Mouse (Mus musculus): ENCODE measurements around the gene Rpl35. TPM values are rescaled to one million over a fixed set of nuclear protein-coding genes. Genes with fewer than 3 reads are reported as not detected.
A peak's percentile ranks its signal among the peaks of the same experiment; 100 is the strongest.
"Not testable (repeated sequence)": the region's sequence is repeated elsewhere in the genome, so short reads cannot be mapped to it uniquely, and the experiment has no call there.

Gene Rpl35
- total and polyA plus RNA-seq, 2 experiments from 2014 or later = 110 to 596 TPM

GRCm38 (mm10) chr2:39012768-39013279 lies 7.4 kb upstream of the Rpl35 start:
- no peak for TF ChIP-seq CTCF (IDR thresholded peaks at IDR 0.05)
- peaks cover 7% of the 10 kb centered on the region for H3K4me1 ChIP-seq (ENCODE audit: insufficient read depth, low read length)
- WGBS = 82% methylated on average over 7 of the region's 7 CpGs
- peaks cover 36% of the 10 kb centered on the region for H3K36me3 ChIP-seq (ENCODE audit: insufficient read depth, low read length)
- no peaks in the 10 kb centered on the region for H3K9me3 ChIP-seq (ENCODE audit: low read length)
- no peak for DNase-seq (ENCODE audit: low spot score)
- H3K4me2 ChIP-seq (ENCODE audit: low read depth, low read length, poor library complexity, severe bottlenecking) = no peak overlapping the region
- ATAC-seq (ENCODE audit: low FRiP score) = no peak
- H3K27ac ChIP-seq (ENCODE audit: low read depth, low read length) = no peak overlapping the region
- H3K27me3 ChIP-seq (ENCODE audit: insufficient read depth, low read length) = no peaks in the 10 kb centered on the region
- H3K9ac ChIP-seq (replicated peaks; ENCODE audit: low read length, poor library complexity, severe bottlenecking) = no peak overlapping the region
- H3K4me3 ChIP-seq (ENCODE audit: low read depth, low read length) = no peak overlapping the region

GRCm38 (mm10) chr2:39011971-39012370 lies 6.5 kb upstream of the Rpl35 start:
- Histone ChIP-seq H3K4me2 (ENCODE audit: low read depth, low read length, poor library complexity, severe bottlenecking) (no peak overlapping the region), H3K9ac (replicated peaks; ENCODE audit: low read length, poor library complexity, severe bottlenecking) (no peak overlapping the region), H3K4me3 (ENCODE audit: low read depth, low read length) (no peak overlapping the region), H3K27me3 (ENCODE audit: insufficient read depth, low read length) (no peaks in the 10 kb centered on the region), H3K9me3 (ENCODE audit: low read length) (no peaks in the 10 kb centered on the region), H3K27ac (ENCODE audit: low read depth, low read length) (no peak overlapping the region), H3K36me3 (ENCODE audit: insufficient read depth, low read length) (peaks cover 36% of the 10 kb centered on the region), H3K4me1 (ENCODE audit: insufficient read depth, low read length) (peaks cover 11% of the 10 kb centered on the region)
- DNase-seq (ENCODE audit: low spot score) = no peak
- WGBS = 91% methylated on average over 3 of the region's 3 CpGs
- TF ChIP-seq CTCF (IDR thresholded peaks at IDR 0.05) = no peak
- no peak for ATAC-seq (ENCODE audit: low FRiP score)

- no peak overlapping the region for H3K4me2 ChIP-seq (ENCODE audit: low read depth, low read length, poor library complexity, severe bottlenecking)
- ATAC-seq (ENCODE audit: low FRiP score) (no peak), DNase-seq (ENCODE audit: low spot score) (peak; percentile 21)
- no peaks in the 10 kb centered on the region for H3K9me3 ChIP-seq (ENCODE audit: low read length)
- 0 out of 2 replicates have a peak overlapping the region, but pooled peaks have one; percentile 18 for H3K27ac ChIP-seq (ENCODE audit: low read depth, low read length)
- no peak for TF ChIP-seq CTCF (IDR thresholded peaks at IDR 0.05)
- no peaks in the 10 kb centered on the region for H3K27me3 ChIP-seq (ENCODE audit: insufficient read depth, low read length)
- H3K4me3 ChIP-seq (ENCODE audit: low read depth, low read length) = no peak overlapping the region
- H3K9ac ChIP-seq (replicated peaks; ENCODE audit: low read length, poor library complexity, severe bottlenecking) = 0 out of 2 replicates have a peak overlapping the region, but pooled peaks have one; percentile 14
- H3K4me1 ChIP-seq (ENCODE audit: insufficient read depth, low read length) = peaks cover 11% of the 10 kb centered on the region
- peaks cover 30% of the 10 kb centered on the region for H3K36me3 ChIP-seq (ENCODE audit: insufficient read depth, low read length)
Observed at GRCm38 (mm10) chr2:39011264-39011663, 5.8 kb upstream of the Rpl35 start.

GRCm38 (mm10) chr2:39010144-39010543 lies 4.7 kb upstream of the Rpl35 start:
- H3K4me3 ChIP-seq (ENCODE audit: low read depth, low read length); H3K27ac ChIP-seq (ENCODE audit: low read depth, low read length); H3K4me2 ChIP-seq (ENCODE audit: low read depth, low read length, poor library complexity, severe bottlenecking); DNase-seq (ENCODE audit: low spot score); ATAC-seq (ENCODE audit: low FRiP score); H3K9ac ChIP-seq (replicated peaks; ENCODE audit: low read length, poor library complexity, severe bottlenecking); H3K9me3 ChIP-seq (ENCODE audit: low read length); H3K27me3 ChIP-seq (ENCODE audit: insufficient read depth, low read length): not testable (repeated sequence)
- 92% methylated on average over 5 of the region's 5 CpGs for WGBS
- Histone ChIP-seq H3K36me3 (ENCODE audit: insufficient read depth, low read length) (peaks cover 21% of the 10 kb centered on the region), H3K4me1 (ENCODE audit: insufficient read depth, low read length) (peaks cover 15% of the 10 kb centered on the region)

- DNase-seq (ENCODE audit: low spot score) = no peak
- peak overlapping the region; percentile 91 for H3K27ac ChIP-seq (ENCODE audit: low read depth, low read length)
- WGBS = 38% methylated on average over 3 of the region's 3 CpGs
Observed at GRCm38 (mm10) chr2:39008954-39009365, 3.5 kb upstream of the Rpl35 start.

GRCm38 (mm10) chr2:39008350-39008851 lies 3.0 kb upstream of the Rpl35 start:
- ATAC-seq (ENCODE audit: low FRiP score) (peak; percentile 47), DNase-seq (ENCODE audit: low spot score) (peak; percentile 15)
- TF ChIP-seq CTCF (IDR thresholded peaks at IDR 0.05) = no peak
- peak overlapping the region; percentile 91 for H3K27ac ChIP-seq (ENCODE audit: low read depth, low read length)
- H3K9ac ChIP-seq (replicated peaks; ENCODE audit: low read length, poor library complexity, severe bottlenecking) = peak overlapping the region; percentile 91
- H3K4me3 ChIP-seq (ENCODE audit: low read depth, low read length) = peak overlapping the region; percentile 76
- peak overlapping the region; percentile 91 for H3K4me2 ChIP-seq (ENCODE audit: low read depth, low read length, poor library complexity, severe bottlenecking)
- H3K27me3 ChIP-seq (ENCODE audit: insufficient read depth, low read length) = no peaks in the 10 kb centered on the region
- H3K9me3 ChIP-seq (ENCODE audit: low read length) = no peaks in the 10 kb centered on the region
- 1% methylated on average over 25 of the region's 25 CpGs for WGBS
- peaks cover 15% of the 10 kb centered on the region for H3K4me1 ChIP-seq (ENCODE audit: insufficient read depth, low read length)
- H3K36me3 ChIP-seq (ENCODE audit: insufficient read depth, low read length) = peaks cover 5% of the 10 kb centered on the region; the same call in 1 of the 2 replicates

More at GRCm38 (mm10) chr2:39008954-39009365, 3.5 kb upstream of the Rpl35 start:
- Histone ChIP-seq H3K9ac (replicated peaks; ENCODE audit: low read length, poor library complexity, severe bottlenecking) (peak overlapping the region; percentile 91), H3K27me3 (ENCODE audit: insufficient read depth, low read length) (no peaks in the 10 kb centered on the region), H3K36me3 (ENCODE audit: insufficient read depth, low read length) (peaks cover 10% of the 10 kb centered on the region; the same call in 1 of the 2 replicates), H3K9me3 (ENCODE audit: low read length) (no peaks in the 10 kb centered on the region), H3K4me2 (ENCODE audit: low read depth, low read length, poor library complexity, severe bottlenecking) (peak overlapping the region; percentile 91), H3K4me3 (ENCODE audit: low read depth, low read length) (peak overlapping the region; percentile 76), H3K4me1 (ENCODE audit: insufficient read depth, low read length) (peaks cover 15% of the 10 kb centered on the region)
- no peak for ATAC-seq (ENCODE audit: low FRiP score)
- no peak for TF ChIP-seq CTCF (IDR thresholded peaks at IDR 0.05)
